Mouse (Mus musculus): Measurements from ENCODE around the gene Txndc2. TPM values are rescaled to one million over a fixed set of nuclear protein-coding genes. Genes with fewer than 3 reads are reported as not detected.

Gene Txndc2
- total and polyA plus RNA-seq, 2 experiments = not detected

DNA sequence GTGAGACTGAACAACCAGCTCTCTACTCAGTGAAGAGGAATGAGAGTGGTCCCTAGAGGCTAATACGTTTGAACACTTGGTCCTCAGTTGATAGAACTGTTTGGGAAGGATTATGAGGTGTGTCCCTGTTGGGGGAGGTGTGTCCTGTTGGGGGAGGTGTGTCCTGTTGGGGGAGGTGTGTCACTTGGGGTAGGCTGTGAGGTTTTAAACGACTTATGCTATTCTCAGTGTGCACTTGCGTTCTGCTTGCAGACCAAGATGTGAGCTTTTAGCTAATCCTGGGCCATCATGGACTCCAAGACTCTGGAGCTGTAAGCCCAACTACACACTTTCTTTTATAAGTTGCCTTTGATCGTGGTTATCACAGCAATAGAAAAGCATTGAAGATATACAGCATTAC, 27.1 kb upstream of the Txndc2 start:
- Histone ChIP-seq H3K4me1 (ENCODE audit: control insufficient read depth, insufficient read depth, low read length) (peaks cover 9% of the 10 kb centered on the region), H3K9ac (ENCODE audit: low read depth, low read length) (no peak overlapping the region), H3K4me3 (ENCODE audit: insufficient read depth, low read depth, low read length) (no peak overlapping the region), H3K27ac (replicated peaks; ENCODE audit: insufficient read depth, low read depth, low read length) (no peak overlapping the region), H3K36me3 (ENCODE audit: control insufficient read depth, insufficient read depth, low read length) (no peaks in the 10 kb centered on the region), H3K79me2 (ENCODE audit: control insufficient read depth, insufficient read depth, low read length) (no peaks in the 10 kb centered on the region), H3K27me3 (ENCODE audit: control insufficient read depth, insufficient read depth, low read length) (no peaks in the 10 kb centered on the region)
- 92% methylated on average over 4 of the region's 4 CpGs for WGBS
- TF ChIP-seq CTCF (IDR thresholded peaks at IDR 0.05; ENCODE audit: low read depth, low read length) (no peak), POLR2A (IDR thresholded peaks at IDR 0.05; ENCODE audit: extremely low read depth, insufficient read depth, low read length) (no peak)
- no peak for DNase-seq (ENCODE audit: extremely low read depth, low read depth, low spot score)

DNA sequence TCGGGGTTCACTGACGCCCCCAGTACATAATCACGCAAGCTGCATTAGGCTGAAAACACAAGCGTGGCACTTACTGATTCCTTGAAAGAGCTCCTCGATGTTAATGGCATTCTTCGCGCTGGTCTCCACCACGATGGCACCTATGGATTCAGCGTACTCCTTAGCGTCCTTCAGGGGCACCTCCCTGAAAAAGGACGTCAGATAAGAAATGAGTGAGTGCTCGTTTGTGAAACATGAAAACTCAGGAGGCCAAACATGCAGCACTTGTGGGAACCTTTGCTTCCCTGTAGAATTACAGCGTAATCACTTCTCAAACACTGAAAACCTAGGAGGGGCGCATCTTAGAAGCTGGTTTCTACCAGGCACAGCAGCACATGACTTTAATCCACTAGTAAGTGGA, 25.8 kb upstream of the Txndc2 start:
- peaks cover 11% of the 10 kb centered on the region for H3K4me1 ChIP-seq (ENCODE audit: control insufficient read depth, insufficient read depth, low read length)
- no peak for TF ChIP-seq POLR2A (IDR thresholded peaks at IDR 0.05; ENCODE audit: extremely low read depth, insufficient read depth, low read length)
- TF ChIP-seq CTCF (IDR thresholded peaks at IDR 0.05; ENCODE audit: low read depth, low read length) = no peak
- H3K36me3 ChIP-seq (ENCODE audit: control insufficient read depth, insufficient read depth, low read length) = no peaks in the 10 kb centered on the region
- H3K27me3 ChIP-seq (ENCODE audit: control insufficient read depth, insufficient read depth, low read length) = no peaks in the 10 kb centered on the region
- WGBS = 93% methylated on average over 14 of the region's 14 CpGs
- no peak overlapping the region for H3K27ac ChIP-seq (replicated peaks; ENCODE audit: insufficient read depth, low read depth, low read length)
- H3K4me3 ChIP-seq (ENCODE audit: insufficient read depth, low read depth, low read length) = no peak overlapping the region
- no peaks in the 10 kb centered on the region for H3K79me2 ChIP-seq (ENCODE audit: control insufficient read depth, insufficient read depth, low read length)
- H3K9ac ChIP-seq (ENCODE audit: low read depth, low read length) = no peak overlapping the region
- DNase-seq (ENCODE audit: extremely low read depth, low read depth, low spot score) = no peak

DNA sequence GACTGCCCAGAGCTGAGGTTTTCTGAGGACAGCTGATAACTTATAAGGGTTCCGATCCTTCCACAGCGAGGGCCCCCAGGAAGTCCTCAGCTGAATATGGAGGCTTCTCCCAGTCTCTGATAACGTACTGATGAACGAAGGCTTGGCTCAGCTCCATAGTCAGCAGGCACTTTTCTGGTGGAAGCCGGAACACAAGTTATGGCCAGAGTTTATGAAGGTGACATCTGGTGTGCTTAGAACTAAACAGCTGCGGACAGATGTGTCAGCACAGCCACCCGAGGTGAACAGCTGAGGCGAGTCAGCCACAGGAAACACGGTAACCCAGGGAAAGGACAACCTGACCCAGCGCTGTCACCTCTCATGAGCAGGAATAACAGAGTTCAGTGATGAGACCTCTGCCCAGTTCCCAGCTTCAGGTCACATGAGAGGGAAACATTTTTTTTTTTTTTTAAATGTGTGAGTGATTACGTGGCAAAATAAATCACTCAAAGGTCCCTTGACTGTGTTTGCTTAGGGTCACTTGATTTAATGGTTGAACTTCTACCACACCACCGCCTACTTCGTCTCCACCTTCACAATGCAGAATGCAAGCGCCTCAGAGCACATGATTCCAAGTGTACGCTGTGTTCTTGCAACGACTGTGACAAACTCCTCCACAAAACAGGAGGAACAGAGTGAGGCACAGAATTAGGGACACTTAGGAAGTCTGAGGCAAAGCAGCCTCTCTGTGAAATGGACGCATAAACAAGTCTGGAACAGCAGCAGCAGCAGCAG, 24.6 kb upstream of the Txndc2 start:
- no peaks in the 10 kb centered on the region for H3K36me3 ChIP-seq (ENCODE audit: control insufficient read depth, insufficient read depth, low read length)
- no peaks in the 10 kb centered on the region for H3K27me3 ChIP-seq (ENCODE audit: control insufficient read depth, insufficient read depth, low read length)
- no peak overlapping the region for H3K4me3 ChIP-seq (ENCODE audit: insufficient read depth, low read depth, low read length)
- peak; percentile 74 for DNase-seq (ENCODE audit: extremely low read depth, low read depth, low spot score)
- peak overlapping the region; percentile 40 for H3K27ac ChIP-seq (replicated peaks; ENCODE audit: insufficient read depth, low read depth, low read length)
- no peaks in the 10 kb centered on the region for H3K79me2 ChIP-seq (ENCODE audit: control insufficient read depth, insufficient read depth, low read length)
- H3K9ac ChIP-seq (ENCODE audit: low read depth, low read length) = peak overlapping the region; percentile 38
- peaks cover 11% of the 10 kb centered on the region for H3K4me1 ChIP-seq (ENCODE audit: control insufficient read depth, insufficient read depth, low read length)
- WGBS = 26% methylated on average over 17 of the region's 17 CpGs
- no peak for TF ChIP-seq CTCF (IDR thresholded peaks at IDR 0.05; ENCODE audit: low read depth, low read length)

DNA sequence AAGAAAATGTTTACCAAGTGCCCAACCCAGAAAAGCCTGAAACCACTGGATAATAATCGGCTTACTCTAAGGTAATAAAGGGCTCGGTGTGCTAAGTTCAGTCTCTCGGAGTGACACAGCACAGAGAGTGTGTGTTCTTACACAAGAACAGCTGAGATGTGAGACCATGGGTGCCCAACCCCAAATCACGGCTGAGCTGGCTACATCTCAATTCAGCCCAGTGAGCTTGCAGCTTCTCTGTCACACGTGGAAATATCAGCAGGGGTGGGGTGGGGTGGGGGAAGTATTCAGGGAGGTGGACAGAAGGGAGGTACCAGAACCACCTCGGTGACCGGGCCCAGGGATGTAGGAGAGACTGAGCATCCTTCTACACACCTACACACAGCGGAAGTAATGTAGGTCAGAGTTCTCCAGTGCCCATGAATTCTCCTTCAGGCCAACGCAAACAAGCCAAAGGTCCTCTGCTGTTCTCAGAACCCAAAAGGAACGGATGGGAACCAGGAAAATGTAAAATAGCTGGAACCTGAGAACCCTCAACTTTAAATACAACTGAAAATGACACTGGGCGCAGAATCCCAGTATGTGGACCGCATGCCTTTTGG, 23.9 kb upstream of the Txndc2 start:
- Histone ChIP-seq H3K9ac (ENCODE audit: low read depth, low read length) (no peak overlapping the region; the same call in 1 of the 2 replicates), H3K4me3 (ENCODE audit: insufficient read depth, low read depth, low read length) (no peak overlapping the region), H3K27me3 (ENCODE audit: control insufficient read depth, insufficient read depth, low read length) (no peaks in the 10 kb centered on the region), H3K4me1 (ENCODE audit: control insufficient read depth, insufficient read depth, low read length) (peaks cover 11% of the 10 kb centered on the region), H3K27ac (replicated peaks; ENCODE audit: insufficient read depth, low read depth, low read length) (peak overlapping the region; percentile 16), H3K36me3 (ENCODE audit: control insufficient read depth, insufficient read depth, low read length) (no peaks in the 10 kb centered on the region), H3K79me2 (ENCODE audit: control insufficient read depth, insufficient read depth, low read length) (no peaks in the 10 kb centered on the region)
- peak; percentile 65 for DNase-seq (ENCODE audit: extremely low read depth, low read depth, low spot score)
- 46% methylated on average over 12 of the region's 12 CpGs for WGBS
- TF ChIP-seq POLR2A (IDR thresholded peaks at IDR 0.05; ENCODE audit: extremely low read depth, insufficient read depth, low read length) (no peak), CTCF (IDR thresholded peaks at IDR 0.05; ENCODE audit: low read depth, low read length) (no peak)

DNA sequence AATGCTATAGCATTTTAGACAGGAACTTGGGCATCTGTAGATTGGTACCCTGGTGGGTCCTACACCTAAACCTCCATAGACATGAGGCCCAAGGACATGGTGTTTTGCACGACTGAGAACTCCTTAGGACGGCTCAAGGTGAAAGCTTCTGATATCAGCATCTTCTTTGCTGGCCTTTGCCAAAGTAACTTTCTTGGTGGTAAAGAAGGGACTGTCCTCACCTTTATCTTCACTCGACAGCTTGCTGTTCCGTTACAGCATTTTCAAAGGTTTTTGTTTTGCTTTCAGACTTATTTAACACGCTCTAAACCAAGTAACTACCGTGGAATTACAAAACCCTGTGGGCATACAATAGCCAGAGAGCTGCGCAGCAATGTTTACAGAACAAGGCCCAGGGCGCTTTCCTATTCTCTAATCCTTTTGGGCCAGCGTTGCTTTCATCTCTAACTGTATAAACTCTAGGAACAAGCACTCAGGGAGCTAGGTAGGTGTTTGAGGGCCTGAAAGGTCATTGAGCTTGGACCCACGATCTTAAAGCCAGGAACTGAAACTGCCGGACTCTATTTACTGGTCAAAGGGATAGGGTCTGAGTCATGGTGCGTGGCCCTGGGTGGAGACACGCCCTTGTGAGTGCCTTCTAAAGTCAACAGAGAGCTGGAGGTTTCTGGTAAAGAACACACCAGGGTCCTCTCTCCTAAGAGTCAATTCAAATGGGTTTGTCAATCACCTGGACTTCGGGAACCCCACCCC, 21.5 kb upstream of the Txndc2 start:
- WGBS = 58% methylated on average over 14 of the region's 14 CpGs
- Histone ChIP-seq H3K27me3 (ENCODE audit: control insufficient read depth, insufficient read depth, low read length) (no peaks in the 10 kb centered on the region), H3K9ac (ENCODE audit: low read depth, low read length) (no peak overlapping the region), H3K4me1 (ENCODE audit: control insufficient read depth, insufficient read depth, low read length) (peaks cover 11% of the 10 kb centered on the region), H3K36me3 (ENCODE audit: control insufficient read depth, insufficient read depth, low read length) (no peaks in the 10 kb centered on the region), H3K79me2 (ENCODE audit: control insufficient read depth, insufficient read depth, low read length) (no peaks in the 10 kb centered on the region), H3K27ac (replicated peaks; ENCODE audit: insufficient read depth, low read depth, low read length) (no peak overlapping the region), H3K4me3 (ENCODE audit: insufficient read depth, low read depth, low read length) (no peak overlapping the region)
- peak; percentile 15 for DNase-seq (ENCODE audit: extremely low read depth, low read depth, low spot score)
- TF ChIP-seq POLR2A (IDR thresholded peaks at IDR 0.05; ENCODE audit: extremely low read depth, insufficient read depth, low read length) = no peak
- no peak for TF ChIP-seq CTCF (IDR thresholded peaks at IDR 0.05; ENCODE audit: low read depth, low read length)
